Mouse (Mus musculus) fibroblast of lung, adult 2 months (primary cell): ENCODE data around the gene Ldlr.

Experiments
- DNase-seq: peaks from one replicate; pipeline ENCODE4 v3.0.0-alpha.2; 2011; ENCODE audit warnings: low read depth

Gene Ldlr

GRCm38 (mm10) chr9:21725224-21726121, 2.2 kb downstream of the Ldlr start:
- DNase-seq: no peak

GRCm38 (mm10) chr9:21726218-21726975, 3.1 kb downstream of the Ldlr start:
- DNase-seq: no peak

- DNase-seq: no peak
These were observed 5.1 kb downstream of the Ldlr start for GRCm38 (mm10) chr9:21728261-21728832.

- DNase-seq: peak; percentile 65
These were observed 6.0 kb downstream of the Ldlr start for GRCm38 (mm10) chr9:21729264-21729663.

GRCm38 (mm10) chr9:21732288-21732687, 9.0 kb downstream of the Ldlr start:
- DNase-seq: no peak

GRCm38 (mm10) chr9:21733446-21733845, 10.2 kb downstream of the Ldlr start:
- no peak for DNase-seq

GRCm38 (mm10) chr9:21733989-21734388, 10.7 kb downstream of the Ldlr start:
- DNase-seq: no peak

- DNase-seq: no peak
These were observed 11.8 kb downstream of the Ldlr start for GRCm38 (mm10) chr9:21735126-21735525.

GRCm38 (mm10) chr9:21736580-21736979, 13.3 kb downstream of the Ldlr start:
- no peak for DNase-seq

- DNase-seq: no peak
These were observed 13.9 kb downstream of the Ldlr start for GRCm38 (mm10) chr9:21737188-21737587.

- no peak for DNase-seq
These were observed 15.5 kb downstream of the Ldlr start for GRCm38 (mm10) chr9:21738776-21739175.

- no peak for DNase-seq
These were observed 17.1 kb downstream of the Ldlr start for GRCm38 (mm10) chr9:21740427-21740826.

GRCm38 (mm10) chr9:21741514-21741913, 18.2 kb downstream of the Ldlr start:
- DNase-seq: no peak

GRCm38 (mm10) chr9:21747238-21747774, 24.0 kb downstream of the Ldlr start:
- no peak for DNase-seq

GRCm38 (mm10) chr9:21748033-21748432, 24.8 kb downstream of the Ldlr start:
- no peak for DNase-seq

- no peak for DNase-seq
These were observed 25.2 kb downstream of the Ldlr start for GRCm38 (mm10) chr9:21748491-21748890.

GRCm38 (mm10) chr9:21749382-21750118, 26.3 kb downstream of the Ldlr start:
- DNase-seq: no peak

GRCm38 (mm10) chr9:21750370-21750769, 27.1 kb downstream of the Ldlr start:
- DNase-seq: no peak

- DNase-seq: peak; percentile 80
These were observed 28.1 kb downstream of the Ldlr start for GRCm38 (mm10) chr9:21751347-21751746.

GRCm38 (mm10) chr9:21752252-21752792, 29.0 kb downstream of the Ldlr start:
- peak; percentile 78 for DNase-seq

GRCm38 (mm10) chr9:21754003-21754402, 30.7 kb downstream of the Ldlr start:
- peak; percentile 91 for DNase-seq
